Mouse (Mus musculus): Measurements from ENCODE around the gene Meis1. TPM values are rescaled to one million over a fixed set of nuclear protein-coding genes. Genes with fewer than 3 reads are reported as not detected.
A peak's percentile ranks its signal among the peaks of the same experiment; 100 is the strongest.

The Meis1 gene
- 12.7 and 24.6 TPM in 2 replicates for total RNA-seq (2015)
- total RNA-seq (2017), result 13.0 and 26.3 TPM in 2 replicates

GRCm38 (mm10) chr11:19018489-19019203, at the start of gene Meis1:
Gene Meis1 (minus strand): TSS chr11:19018985.
- peak; percentile 78 for ATAC-seq (replicated peaks; ENCODE audit: poor library complexity)

GRCm38 (mm10) chr11:19067334-19067733, 48.5 kb upstream of the Meis1 start:
- ATAC-seq (replicated peaks; ENCODE audit: poor library complexity), result no peak

- ATAC-seq (replicated peaks; ENCODE audit: poor library complexity), result no peak
Measured at GRCm38 (mm10) chr11:19049276-19049675, 30.5 kb upstream of the Meis1 start.

- ATAC-seq (replicated peaks; ENCODE audit: poor library complexity), result no peak
Measured at GRCm38 (mm10) chr11:19036595-19037166, 17.9 kb upstream of the Meis1 start.

- ATAC-seq (replicated peaks; ENCODE audit: poor library complexity), result peak; percentile 79
Measured at GRCm38 (mm10) chr11:19026581-19027561, 8.1 kb upstream of the Meis1 start.

- no peak for ATAC-seq (replicated peaks; ENCODE audit: poor library complexity)
Measured at GRCm38 (mm10) chr11:19025976-19026520, 7.3 kb upstream of the Meis1 start.

GRCm38 (mm10) chr11:19024496-19025265, 5.9 kb upstream of the Meis1 start:
- peak; percentile 37; the same call in 1 of the 2 replicates for ATAC-seq (replicated peaks; ENCODE audit: poor library complexity)

- ATAC-seq (replicated peaks; ENCODE audit: poor library complexity), result no peak
Measured at GRCm38 (mm10) chr11:19023356-19023755, 4.6 kb upstream of the Meis1 start.

GRCm38 (mm10) chr11:19022576-19022975, 3.8 kb upstream of the Meis1 start:
- no peak for ATAC-seq (replicated peaks; ENCODE audit: poor library complexity)

GRCm38 (mm10) chr11:19020951-19021710, 2.3 kb upstream of the Meis1 start:
- no peak for ATAC-seq (replicated peaks; ENCODE audit: poor library complexity)

GRCm38 (mm10) chr11:19020371-19020824, 1.6 kb upstream of the Meis1 start:
- ATAC-seq (replicated peaks; ENCODE audit: poor library complexity), result peak; percentile 60

GRCm38 (mm10) chr11:19019204-19020171, 703 bp upstream of the Meis1 start:
- ATAC-seq (replicated peaks; ENCODE audit: poor library complexity), result no peak

- no peak for ATAC-seq (replicated peaks; ENCODE audit: poor library complexity)
Measured at GRCm38 (mm10) chr11:19017719-19018413, 919 bp downstream of the Meis1 start.

GRCm38 (mm10) chr11:19017262-19017661, 1.5 kb downstream of the Meis1 start:
- no peak for ATAC-seq (replicated peaks; ENCODE audit: poor library complexity)

GRCm38 (mm10) chr11:19016481-19017220, 2.1 kb downstream of the Meis1 start:
- no peak for ATAC-seq (replicated peaks; ENCODE audit: poor library complexity)

- ATAC-seq (replicated peaks; ENCODE audit: poor library complexity), result no peak
Measured at GRCm38 (mm10) chr11:19015731-19016461, 2.9 kb downstream of the Meis1 start.
